Mouse (Mus musculus): Measurements from ENCODE around the gene Fam240a.

- TF ChIP-seq POLR2A (IDR thresholded peaks at IDR 0.05; ENCODE audit: borderline replicate concordance, control insufficient read depth, low read depth, low read length) = no peak
- no peak for TF ChIP-seq CTCF (IDR thresholded peaks at IDR 0.05; ENCODE audit: control insufficient read depth, insufficient read depth, low read length)
Measured at GRCm38 (mm10) chr9:110965062-110965909, 48.6 kb upstream of the Fam240a start.
